Mouse (Mus musculus): ENCODE data around the gene Nup107. TPM values are rescaled to one million over a fixed set of nuclear protein-coding genes. Genes with fewer than 3 reads are reported as not detected.

Nup107 gene
- polyA plus RNA-seq, 1 experiment from 2014 or later = 106 TPM

DNA sequence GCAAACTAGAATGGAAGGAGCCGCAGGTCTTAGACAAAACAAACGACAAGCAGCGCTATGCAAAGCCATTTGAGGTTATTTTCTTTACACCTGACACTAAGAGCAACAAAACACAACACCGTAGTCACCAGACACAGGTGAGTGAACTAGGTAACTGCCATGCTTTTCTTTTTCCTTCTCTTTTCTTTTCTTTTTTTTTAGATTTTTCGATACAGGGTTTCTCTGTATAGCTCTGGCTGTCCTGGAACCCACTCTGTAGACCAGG, 25.7 kb downstream of the Nup107 start:
- Histone ChIP-seq H3K4me2 (ENCODE audit: low read depth, severe bottlenecking) (no peak overlapping the region), H3K9me3 (ENCODE audit: control insufficient read depth, low read length) (no peaks in the 10 kb centered on the region), H3K36me3 (ENCODE audit: control insufficient read depth, insufficient read depth, low read length) (peaks cover 34% of the 10 kb centered on the region), H3K4me3 (ENCODE audit: low read depth, low read length) (no peak overlapping the region), H3K4me1 (ENCODE audit: control insufficient read depth, insufficient read depth, low read length) (no peaks in the 10 kb centered on the region), H3K9ac (ENCODE audit: low read length) (no peak overlapping the region), H3K27me3 (ENCODE audit: control insufficient read depth, insufficient read depth, low read length) (no peaks in the 10 kb centered on the region), H3K27ac (replicated peaks; ENCODE audit: low read depth, low read length) (no peak overlapping the region)
- no peak for DNase-seq (ENCODE audit: low spot score)
- no peak for ATAC-seq (ENCODE audit: insufficient number of reproducible peaks, low FRiP score, low TSS enrichment, low read depth)
- 96% methylated on average over 5 of the region's 5 CpGs for WGBS

- DNase-seq (ENCODE audit: low spot score) = no peak
- no peak overlapping the region for H3K27ac ChIP-seq (replicated peaks; ENCODE audit: low read depth, low read length)
- WGBS = 93% methylated on average over 16 of the region's 16 CpGs
- no peak overlapping the region for H3K4me2 ChIP-seq (ENCODE audit: low read depth, severe bottlenecking)
- no peaks in the 10 kb centered on the region for H3K27me3 ChIP-seq (ENCODE audit: control insufficient read depth, insufficient read depth, low read length)
- no peak overlapping the region for H3K4me3 ChIP-seq (ENCODE audit: low read depth, low read length)
- no peak overlapping the region for H3K9ac ChIP-seq (ENCODE audit: low read length)
- no peaks in the 10 kb centered on the region for H3K4me1 ChIP-seq (ENCODE audit: control insufficient read depth, insufficient read depth, low read length)
- H3K9me3 ChIP-seq (ENCODE audit: control insufficient read depth, low read length) = no peaks in the 10 kb centered on the region
- H3K36me3 ChIP-seq (ENCODE audit: control insufficient read depth, insufficient read depth, low read length) = peaks cover 33% of the 10 kb centered on the region
- ATAC-seq (ENCODE audit: insufficient number of reproducible peaks, low FRiP score, low TSS enrichment, low read depth) = no peak
Measured at GRCm38 (mm10) chr10:117766111-117766895, 26.2 kb downstream of the Nup107 start.

- no peak for ATAC-seq (ENCODE audit: insufficient number of reproducible peaks, low FRiP score, low TSS enrichment, low read depth)
- no peak for DNase-seq (ENCODE audit: low spot score)
- H3K27ac ChIP-seq (replicated peaks; ENCODE audit: low read depth, low read length) = no peak overlapping the region
- peaks cover 38% of the 10 kb centered on the region for H3K36me3 ChIP-seq (ENCODE audit: control insufficient read depth, insufficient read depth, low read length)
- no peaks in the 10 kb centered on the region for H3K27me3 ChIP-seq (ENCODE audit: control insufficient read depth, insufficient read depth, low read length)
- H3K9ac ChIP-seq (ENCODE audit: low read length) = no peak overlapping the region
- 93% methylated on average over 11 of the region's 11 CpGs for WGBS
- no peaks in the 10 kb centered on the region for H3K9me3 ChIP-seq (ENCODE audit: control insufficient read depth, low read length)
- H3K4me2 ChIP-seq (ENCODE audit: low read depth, severe bottlenecking) = no peak overlapping the region
- no peak overlapping the region for H3K4me3 ChIP-seq (ENCODE audit: low read depth, low read length)
- H3K4me1 ChIP-seq (ENCODE audit: control insufficient read depth, insufficient read depth, low read length) = no peaks in the 10 kb centered on the region
Measured at GRCm38 (mm10) chr10:117765116-117765894, 27.2 kb downstream of the Nup107 start.

DNA sequence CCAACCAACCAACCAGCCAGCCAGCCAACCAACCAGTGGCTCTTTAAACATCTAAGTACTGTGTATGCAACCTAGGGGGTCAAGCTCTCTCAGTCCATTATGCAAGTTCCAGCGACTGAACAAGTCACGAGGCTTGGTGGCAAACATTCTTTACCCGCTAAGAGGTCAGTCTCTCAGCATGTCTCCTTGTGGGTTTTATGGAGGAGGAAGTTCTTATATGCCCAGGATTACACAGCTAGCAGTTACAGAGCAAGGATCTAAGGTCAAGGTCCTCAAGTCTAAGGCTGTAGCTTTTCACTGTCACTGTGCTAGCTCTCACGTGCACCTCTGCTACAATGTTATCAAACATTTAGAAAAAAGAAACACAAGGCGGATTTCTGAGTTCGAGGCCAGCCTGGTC, 27.9 kb downstream of the Nup107 start:
- Histone ChIP-seq H3K9me3 (ENCODE audit: control insufficient read depth, low read length) (no peaks in the 10 kb centered on the region), H3K4me3 (ENCODE audit: low read depth, low read length) (no peak overlapping the region), H3K4me2 (ENCODE audit: low read depth, severe bottlenecking) (no peak overlapping the region), H3K9ac (ENCODE audit: low read length) (no peak overlapping the region), H3K4me1 (ENCODE audit: control insufficient read depth, insufficient read depth, low read length) (no peaks in the 10 kb centered on the region), H3K27ac (replicated peaks; ENCODE audit: low read depth, low read length) (no peak overlapping the region), H3K27me3 (ENCODE audit: control insufficient read depth, insufficient read depth, low read length) (no peaks in the 10 kb centered on the region), H3K36me3 (ENCODE audit: control insufficient read depth, insufficient read depth, low read length) (peaks cover 41% of the 10 kb centered on the region)
- DNase-seq (ENCODE audit: low spot score) (no peak), ATAC-seq (ENCODE audit: insufficient number of reproducible peaks, low FRiP score, low TSS enrichment, low read depth) (no peak)
- 93% methylated on average over 6 of the region's 6 CpGs for WGBS

DNA sequence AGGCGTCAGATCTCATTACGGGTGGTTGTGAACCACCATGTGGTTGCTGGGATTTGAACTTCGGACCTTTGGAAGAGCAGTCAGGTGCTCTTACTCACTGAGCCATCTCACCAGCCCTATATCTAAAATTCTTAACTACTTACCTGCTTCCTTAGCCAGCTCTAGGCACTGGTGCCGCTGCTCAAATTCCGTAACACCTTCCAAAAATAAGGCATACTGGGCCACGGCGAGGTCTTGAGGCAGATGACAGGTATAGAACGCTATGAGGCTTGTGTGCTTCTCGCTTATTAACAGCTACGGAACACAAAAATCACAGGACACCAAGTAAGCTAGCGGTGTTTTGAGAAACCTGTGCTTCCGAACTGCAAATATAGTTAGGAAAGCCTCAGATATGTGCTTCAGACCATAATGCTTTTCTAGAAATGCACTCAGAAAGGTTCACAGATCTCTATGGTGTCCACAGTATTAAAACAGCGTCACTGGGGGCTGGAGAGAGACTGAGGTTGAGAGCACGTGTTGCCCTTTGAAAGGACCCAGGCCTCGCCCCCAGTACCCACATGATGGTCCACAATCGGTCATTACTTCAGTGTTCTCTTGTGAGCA, 28.8 kb downstream of the Nup107 start:
- no peak overlapping the region for H3K4me3 ChIP-seq (ENCODE audit: low read depth, low read length)
- no peak overlapping the region for H3K9ac ChIP-seq (ENCODE audit: low read length)
- H3K27ac ChIP-seq (replicated peaks; ENCODE audit: low read depth, low read length) = no peak overlapping the region
- H3K36me3 ChIP-seq (ENCODE audit: control insufficient read depth, insufficient read depth, low read length) = peaks cover 41% of the 10 kb centered on the region
- H3K9me3 ChIP-seq (ENCODE audit: control insufficient read depth, low read length) = no peaks in the 10 kb centered on the region
- WGBS = 95% methylated on average over 16 of the region's 16 CpGs
- ATAC-seq (ENCODE audit: insufficient number of reproducible peaks, low FRiP score, low TSS enrichment, low read depth) (no peak), DNase-seq (ENCODE audit: low spot score) (no peak)
- H3K4me1 ChIP-seq (ENCODE audit: control insufficient read depth, insufficient read depth, low read length) = no peaks in the 10 kb centered on the region
- H3K4me2 ChIP-seq (ENCODE audit: low read depth, severe bottlenecking) = no peak overlapping the region
- H3K27me3 ChIP-seq (ENCODE audit: control insufficient read depth, insufficient read depth, low read length) = no peaks in the 10 kb centered on the region

DNA sequence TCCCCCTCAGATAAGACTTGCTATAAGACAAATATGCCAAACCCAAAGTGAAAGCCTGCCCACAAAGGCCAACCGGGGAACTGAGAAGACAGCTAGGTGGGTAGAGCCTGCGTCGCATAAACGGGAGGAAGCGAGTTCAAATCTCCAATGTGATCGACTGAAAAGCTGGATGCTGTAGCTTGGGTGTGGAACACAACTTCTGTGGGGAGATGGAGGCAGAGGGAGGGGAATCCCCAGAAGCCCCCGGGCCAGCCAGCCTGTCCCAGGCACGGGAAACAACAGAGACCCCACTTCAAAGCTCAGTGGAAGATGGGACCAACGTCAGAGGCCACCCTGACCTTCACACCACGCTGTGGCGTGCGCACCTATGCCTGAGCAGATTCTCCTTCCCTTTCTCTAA, 29.5 kb downstream of the Nup107 start:
- WGBS = 95% methylated on average over 12 of the region's 12 CpGs
- Histone ChIP-seq H3K9ac (ENCODE audit: low read length) (no peak overlapping the region), H3K27ac (replicated peaks; ENCODE audit: low read depth, low read length) (no peak overlapping the region), H3K9me3 (ENCODE audit: control insufficient read depth, low read length) (no peaks in the 10 kb centered on the region), H3K36me3 (ENCODE audit: control insufficient read depth, insufficient read depth, low read length) (peaks cover 39% of the 10 kb centered on the region), H3K4me1 (ENCODE audit: control insufficient read depth, insufficient read depth, low read length) (no peaks in the 10 kb centered on the region), H3K4me3 (ENCODE audit: low read depth, low read length) (no peak overlapping the region), H3K27me3 (ENCODE audit: control insufficient read depth, insufficient read depth, low read length) (no peaks in the 10 kb centered on the region), H3K4me2 (ENCODE audit: low read depth, severe bottlenecking) (no peak overlapping the region)
- no peak for ATAC-seq (ENCODE audit: insufficient number of reproducible peaks, low FRiP score, low TSS enrichment, low read depth)
- DNase-seq (ENCODE audit: low spot score) = no peak

DNA sequence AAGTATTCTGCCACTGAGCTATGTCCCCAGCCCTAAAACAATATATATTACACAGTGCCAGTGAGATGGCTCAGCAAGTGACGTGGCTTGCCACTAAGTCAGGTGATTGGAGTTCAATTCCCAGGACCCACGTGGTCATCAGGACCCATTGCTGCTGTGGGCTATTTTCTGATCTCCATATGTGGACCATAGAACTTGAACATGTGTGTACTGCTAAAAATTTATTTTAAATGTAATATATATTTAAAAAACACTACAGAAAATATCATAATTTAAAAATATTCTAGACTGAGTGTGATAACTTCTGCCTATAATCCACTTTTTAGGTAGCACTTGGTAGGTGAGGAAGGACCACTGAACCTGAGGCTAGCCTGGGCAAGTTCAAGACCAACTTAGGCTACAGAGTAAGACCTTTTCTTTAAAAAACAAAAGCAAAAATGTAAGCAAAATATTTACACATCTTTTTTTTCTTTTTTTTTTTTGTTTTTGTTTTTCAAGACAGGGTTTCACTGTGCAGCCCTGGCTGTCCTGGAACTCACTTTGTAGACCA, 30.1 kb downstream of the Nup107 start:
- peaks cover 35% of the 10 kb centered on the region for H3K36me3 ChIP-seq (ENCODE audit: control insufficient read depth, insufficient read depth, low read length)

DNA sequence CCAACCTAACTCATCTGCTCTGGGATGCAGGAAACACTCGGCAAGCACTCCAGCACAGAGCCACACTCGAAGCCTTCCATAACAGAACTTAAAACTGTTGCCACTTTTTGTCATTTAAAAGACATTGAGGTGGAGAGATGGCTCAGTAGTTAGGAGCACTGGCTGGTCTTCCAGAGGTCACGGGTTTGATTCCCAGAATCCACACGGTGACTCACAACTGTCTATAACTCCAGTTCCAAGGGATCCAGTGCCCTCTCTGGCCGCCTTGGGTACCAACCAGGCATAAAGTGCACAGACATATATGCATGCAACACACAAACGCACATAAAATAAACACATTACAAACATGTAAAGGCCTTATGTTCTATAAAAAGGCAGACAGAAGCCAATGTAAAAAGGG, 31.0 kb downstream of the Nup107 start:
- H3K36me3 ChIP-seq (ENCODE audit: control insufficient read depth, insufficient read depth, low read length) = peaks cover 37% of the 10 kb centered on the region
- H3K4me1 ChIP-seq (ENCODE audit: control insufficient read depth, insufficient read depth, low read length) = no peaks in the 10 kb centered on the region
- no peak overlapping the region for H3K4me3 ChIP-seq (ENCODE audit: low read depth, low read length)
- no peaks in the 10 kb centered on the region for H3K27me3 ChIP-seq (ENCODE audit: control insufficient read depth, insufficient read depth, low read length)
- no peak overlapping the region for H3K9ac ChIP-seq (ENCODE audit: low read length)
- ATAC-seq (ENCODE audit: insufficient number of reproducible peaks, low FRiP score, low TSS enrichment, low read depth) = no peak
- H3K4me2 ChIP-seq (ENCODE audit: low read depth, severe bottlenecking) = no peak overlapping the region
- 93% methylated on average over 6 of the region's 6 CpGs for WGBS
- no peak overlapping the region for H3K27ac ChIP-seq (replicated peaks; ENCODE audit: low read depth, low read length)
- DNase-seq (ENCODE audit: low spot score) = no peak
- H3K9me3 ChIP-seq (ENCODE audit: control insufficient read depth, low read length) = no peaks in the 10 kb centered on the region

More for the DNA sequence above, 30.1 kb downstream of the Nup107 start:
- Histone ChIP-seq H3K9ac (ENCODE audit: low read length) (no peak overlapping the region), H3K4me3 (ENCODE audit: low read depth, low read length) (no peak overlapping the region), H3K27ac (replicated peaks; ENCODE audit: low read depth, low read length) (no peak overlapping the region), H3K27me3 (ENCODE audit: control insufficient read depth, insufficient read depth, low read length) (no peaks in the 10 kb centered on the region), H3K4me1 (ENCODE audit: control insufficient read depth, insufficient read depth, low read length) (no peaks in the 10 kb centered on the region), H3K9me3 (ENCODE audit: control insufficient read depth, low read length) (no peaks in the 10 kb centered on the region), H3K4me2 (ENCODE audit: low read depth, severe bottlenecking) (no peak overlapping the region)
- no peak for ATAC-seq (ENCODE audit: insufficient number of reproducible peaks, low FRiP score, low TSS enrichment, low read depth)
- 97% methylated on average over 2 of the region's 2 CpGs for WGBS
- no peak for DNase-seq (ENCODE audit: low spot score)

All from limb, embryonic 11.5 days (tissue).